Mouse (Mus musculus) G1E (cell line): ENCODE measurements at regions not wholly inside any gene's neighbourhood (a gene's known extent, or its start where the extent isn't known, plus 50 kb on each side); places are given as distances from the start of the nearest gene placed in this dataset.

Source experiments
- ATAC-seq: 2 replicates; pipeline ENCODE4 v1.8.0; 2016; ENCODE audit warnings: mild to moderate bottlenecking; ENCODE audit not compliant: insufficient number of reproducible peaks, poor library complexity, low FRiP score, severe bottlenecking; ENCODE audit errors: extremely low read depth
- DNase-seq: peaks from one replicate; pipeline ENCODE4 v3.0.0; 2012; ENCODE audit warnings: low spot score
- H3K27me3 ChIP-seq: 2 replicates; pipeline ENCODE4 v1.6.1; 2012; ENCODE audit warnings: mild to moderate bottlenecking, low read length, inconsistent platforms; ENCODE audit not compliant: insufficient read depth
- H3K36me3 ChIP-seq: replicated peaks from 2 replicates; pipeline ENCODE3; 2012; ENCODE audit warnings: mild to moderate bottlenecking, inconsistent platforms
- H3K4me1 ChIP-seq: 2 replicates; pipeline ENCODE4 v1.6.1; 2012; ENCODE audit warnings: low read depth, low read length, inconsistent platforms, mixed read lengths; ENCODE audit not compliant: insufficient read depth
- H3K4me3 ChIP-seq: 2 replicates; pipeline ENCODE4 v1.5.1; 2012; ENCODE audit warnings: low read depth, mild to moderate bottlenecking, inconsistent platforms, low read length, moderate library complexity, mixed read lengths
- H3K9me3 ChIP-seq: replicated peaks from 2 replicates; pipeline ENCODE4 v1.6.1; 2012; ENCODE audit warnings: inconsistent platforms
- CTCF ChIP-seq: IDR thresholded peaks from 2 replicates; pipeline ENCODE4 v1.5.1; 2012; ENCODE audit warnings: low read depth, low read length, inconsistent platforms, mixed read lengths
- GATA1 ChIP-seq: IDR thresholded peaks from 2 replicates; pipeline ENCODE4 v1.6.1; 2012; ENCODE audit warnings: borderline replicate concordance, low read length, inconsistent platforms, mixed read lengths
- GATA2 ChIP-seq: IDR thresholded peaks from 2 replicates; pipeline ENCODE4 v1.6.1; 2012; ENCODE audit warnings: low read depth, low read length, inconsistent platforms, borderline replicate concordance
- POLR2AphosphoS5 ChIP-seq: IDR thresholded peaks from 2 replicates; pipeline ENCODE4 v1.6.1; 2012; ENCODE audit warnings: low read depth, low read length, inconsistent platforms; ENCODE audit not compliant: insufficient replicate concordance
- TAL1 ChIP-seq: conservative IDR thresholded peaks from 2 replicates; pipeline ENCODE4 v1.6.1; 2012; ENCODE audit warnings: low read depth, low read length, inconsistent platforms, mixed read lengths

DNA sequence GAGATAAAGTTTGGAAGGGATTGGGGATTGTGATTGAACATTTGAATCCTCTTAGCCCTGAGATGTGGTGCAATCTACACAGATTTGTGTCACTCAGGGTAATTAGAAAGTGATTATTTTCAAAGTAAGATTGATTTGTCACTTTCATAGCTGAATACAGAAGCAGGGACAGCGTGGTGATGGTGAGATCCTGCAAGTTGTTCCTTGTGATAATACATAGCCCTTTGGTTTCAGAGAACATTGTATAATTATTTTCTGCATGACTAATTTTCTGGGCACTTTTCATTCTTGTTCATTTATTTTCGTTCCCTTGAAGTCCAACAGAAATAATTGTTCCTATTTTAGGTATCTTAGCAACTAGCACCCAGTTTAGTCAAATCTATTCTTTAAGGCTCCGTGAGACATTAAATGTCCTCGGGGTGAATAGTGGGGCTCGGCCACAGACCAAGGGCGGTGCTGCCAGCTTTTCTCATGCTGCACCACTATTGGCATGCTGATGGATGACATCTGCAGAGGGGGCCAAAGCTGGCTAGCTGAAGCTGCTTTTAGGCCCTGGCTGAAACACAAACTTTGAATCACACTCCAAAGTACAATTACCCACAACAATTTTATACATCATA, 468.0 kb downstream of the Hace1 start:
- Histone ChIP-seq H3K4me1 (no peaks in the 10 kb centered on the region), H3K4me3 (no peak overlapping the region), H3K36me3 (no peaks in the 10 kb centered on the region), H3K27me3 (no peaks in the 10 kb centered on the region), H3K9me3 (no peaks in the 10 kb centered on the region)
- ATAC-seq (no peak), DNase-seq (no peak)
- TF ChIP-seq GATA1 (no peak), TAL1 (no peak), POLR2AphosphoS5 (no peak), GATA2 (no peak), CTCF (no peak)

- Histone ChIP-seq H3K9me3 (no peaks in the 10 kb centered on the region), H3K4me1 (no peaks in the 10 kb centered on the region), H3K27me3 (no peaks in the 10 kb centered on the region), H3K4me3 (no peak overlapping the region), H3K36me3 (no peaks in the 10 kb centered on the region)
- TF ChIP-seq TAL1 (no peak), GATA2 (no peak), CTCF (no peak), POLR2AphosphoS5 (no peak), GATA1 (no peak)
- ATAC-seq (no peak), DNase-seq (no peak)
These were observed 468.6 kb downstream of the Hace1 start for GRCm38 (mm10) chr10:46046094-46046749.

GRCm38 (mm10) chr10:46046890-46047414, 469.3 kb downstream of the Hace1 start:
- ATAC-seq (no peak), DNase-seq (no peak)
- no peaks in the 10 kb centered on the region for H3K36me3 ChIP-seq
- H3K9me3 ChIP-seq = no peaks in the 10 kb centered on the region
- no peak overlapping the region for H3K4me3 ChIP-seq
- TF ChIP-seq GATA2 (no peak), POLR2AphosphoS5 (no peak), TAL1 (no peak), CTCF (no peak), GATA1 (no peak)
- H3K27me3 ChIP-seq = no peaks in the 10 kb centered on the region
- H3K4me1 ChIP-seq = no peaks in the 10 kb centered on the region

GRCm38 (mm10) chr10:46047591-46047990, 470.0 kb downstream of the Hace1 start:
- H3K9me3 ChIP-seq = no peaks in the 10 kb centered on the region
- no peaks in the 10 kb centered on the region for H3K27me3 ChIP-seq
- DNase-seq = no peak
- no peak for ATAC-seq
- no peak overlapping the region for H3K4me3 ChIP-seq
- H3K4me1 ChIP-seq = no peaks in the 10 kb centered on the region
- TF ChIP-seq TAL1 (no peak), GATA2 (no peak), GATA1 (no peak), POLR2AphosphoS5 (no peak)
- H3K36me3 ChIP-seq = no peaks in the 10 kb centered on the region

GRCm38 (mm10) chr10:46057362-46058198, 480.0 kb downstream of the Hace1 start:
- no peaks in the 10 kb centered on the region for H3K27me3 ChIP-seq
- no peaks in the 10 kb centered on the region for H3K36me3 ChIP-seq
- no peak for ATAC-seq
- no peak overlapping the region for H3K4me3 ChIP-seq
- no peak for DNase-seq
- no peaks in the 10 kb centered on the region for H3K4me1 ChIP-seq
- TF ChIP-seq GATA2 = no peak
- 0 out of 2 replicates have a peak, but pooled peaks have one; percentile 10 for TF ChIP-seq CTCF
- H3K9me3 ChIP-seq = no peaks in the 10 kb centered on the region

DNA sequence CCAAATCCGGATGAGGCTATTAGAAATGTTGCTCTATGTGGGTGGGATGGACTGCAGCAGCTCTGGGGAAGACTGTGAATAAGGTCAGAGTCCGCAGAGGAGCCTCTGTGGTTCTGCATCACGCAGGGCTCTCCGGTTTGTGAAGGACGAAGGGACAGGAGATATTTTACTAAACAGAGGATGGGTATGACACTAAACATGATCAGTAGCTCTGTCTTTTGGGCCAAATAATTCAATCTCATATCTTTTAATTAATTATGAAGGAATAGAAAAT, 480.5 kb downstream of the Hace1 start:
- no peak for ATAC-seq
- no peak overlapping the region for H3K4me3 ChIP-seq
- no peaks in the 10 kb centered on the region for H3K9me3 ChIP-seq
- no peaks in the 10 kb centered on the region for H3K27me3 ChIP-seq
- TF ChIP-seq POLR2AphosphoS5 = no peak
- no peaks in the 10 kb centered on the region for H3K36me3 ChIP-seq
- no peak for DNase-seq
- no peaks in the 10 kb centered on the region for H3K4me1 ChIP-seq
